Mouse (Mus musculus): ENCODE measurements around the gene Actr1a. TPM values are rescaled to one million over a fixed set of nuclear protein-coding genes. Genes with fewer than 3 reads are reported as not detected.

Gene Actr1a
- polyA plus RNA-seq, 1 experiment: 117 TPM

GRCm38 (mm10) chr19:46397436-46398001, 2.0 kb upstream of the Actr1a start:
- no peaks in the 10 kb centered on the region for H3K27me3 ChIP-seq (ENCODE audit: control insufficient read depth, insufficient read depth, insufficient read length)
- TF ChIP-seq POLR2AphosphoS2 (IDR thresholded peaks at IDR 0.05; ENCODE audit: insufficient read length, low read depth): no peak
- TF ChIP-seq CEBPB (IDR thresholded peaks at IDR 0.05; ENCODE audit: insufficient read depth, poor library complexity, severe bottlenecking): no peak
- TF ChIP-seq SRF (IDR thresholded peaks at IDR 0.05; ENCODE audit: control insufficient read depth, insufficient read length, low read depth): no peak
- no peak for TF ChIP-seq TCF12 (IDR thresholded peaks at IDR 0.05; ENCODE audit: insufficient read depth, poor library complexity, severe bottlenecking)
- no peak for TF ChIP-seq MYOG (IDR thresholded peaks at IDR 0.05; ENCODE audit: control insufficient read depth in 1 of 3, insufficient read depth in 1 of 3, insufficient read length in 2 of 3, low read depth in 2 of 3)
- TF ChIP-seq POLR2A (IDR thresholded peaks at IDR 0.05; ENCODE audit: insufficient read length, low read depth): no peak
- TF ChIP-seq USF1 (IDR thresholded peaks at IDR 0.05; ENCODE audit: low read depth): no peak
- TF ChIP-seq REST (IDR thresholded peaks at IDR 0.05; ENCODE audit: insufficient read depth, insufficient read length): no peak
- no peak for TF ChIP-seq TCF3 (IDR thresholded peaks at IDR 0.05; ENCODE audit: insufficient read length, low read depth)
- TF ChIP-seq E2F4 (IDR thresholded peaks at IDR 0.05; ENCODE audit: insufficient read depth): no peak
- no peak for TF ChIP-seq MYOD1 (IDR thresholded peaks at IDR 0.05; ENCODE audit: control insufficient read depth in 1 of 3, insufficient read length in 2 of 3, low read depth in 2 of 3)
- TF ChIP-seq MAX (IDR thresholded peaks at IDR 0.05; ENCODE audit: low read depth): no peak
- H3K36me3 ChIP-seq (ENCODE audit: control insufficient read depth, insufficient read depth): no peaks in the 10 kb centered on the region
- H3K79me2 ChIP-seq (ENCODE audit: control insufficient read depth, insufficient read depth): peaks cover 59% of the 10 kb centered on the region
- peak overlapping the region; percentile 85 for H3K4me2 ChIP-seq (ENCODE audit: low read depth)
- H3K4me3 ChIP-seq: peak overlapping the region; percentile 76
- H3ac ChIP-seq (ENCODE audit: control insufficient read depth, insufficient read length): peak overlapping the region; percentile 26

- TF ChIP-seq MAX (IDR thresholded peaks at IDR 0.05; ENCODE audit: low read depth) (no peak), POLR2A (IDR thresholded peaks at IDR 0.05; ENCODE audit: insufficient read length, low read depth) (peak; percentile 99), SRF (IDR thresholded peaks at IDR 0.05; ENCODE audit: control insufficient read depth, insufficient read length, low read depth) (peak; percentile 67), POLR2AphosphoS2 (IDR thresholded peaks at IDR 0.05; ENCODE audit: insufficient read length, low read depth) (peak; percentile 83)
- Histone ChIP-seq H3ac (ENCODE audit: control insufficient read depth, insufficient read length) (peak within 1 kb of the TSS; percentile 53), H3K4me2 (ENCODE audit: low read depth) (peak within 1 kb of the TSS; percentile 91), H3K4me3 (peak within 1 kb of the TSS; percentile 76), H3K36me3 (ENCODE audit: control insufficient read depth, insufficient read depth) (no peaks in the 10 kb centered on the region), H3K27me3 (ENCODE audit: control insufficient read depth, insufficient read depth, insufficient read length) (no peaks in the 10 kb centered on the region), H3K79me2 (ENCODE audit: control insufficient read depth, insufficient read depth) (peaks cover 65% of the 10 kb centered on the region)
Measured at GRCm38 (mm10) chr19:46396686-46397435, 1.3 kb upstream of the Actr1a start, which contains the start of gene Sufu. Gene Sufu (plus strand): TSS chr19:46396896.

- peak overlapping the region; percentile 53 for H3ac ChIP-seq (ENCODE audit: control insufficient read depth, insufficient read length)
- no peaks in the 10 kb centered on the region for H3K36me3 ChIP-seq (ENCODE audit: control insufficient read depth, insufficient read depth)
- H3K79me2 ChIP-seq (ENCODE audit: control insufficient read depth, insufficient read depth): peaks cover 73% of the 10 kb centered on the region
- no peak for TF ChIP-seq TCF12 (IDR thresholded peaks at IDR 0.05; ENCODE audit: insufficient read depth, poor library complexity, severe bottlenecking)
- no peak for TF ChIP-seq MYOD1 (IDR thresholded peaks at IDR 0.05; ENCODE audit: control insufficient read depth in 1 of 3, insufficient read length in 2 of 3, low read depth in 2 of 3)
- no peak for TF ChIP-seq MAX (IDR thresholded peaks at IDR 0.05; ENCODE audit: low read depth)
- no peak for TF ChIP-seq CEBPB (IDR thresholded peaks at IDR 0.05; ENCODE audit: insufficient read depth, poor library complexity, severe bottlenecking)
- no peak for TF ChIP-seq REST (IDR thresholded peaks at IDR 0.05; ENCODE audit: insufficient read depth, insufficient read length)
- no peak for TF ChIP-seq TCF3 (IDR thresholded peaks at IDR 0.05; ENCODE audit: insufficient read length, low read depth)
- TF ChIP-seq SRF (IDR thresholded peaks at IDR 0.05; ENCODE audit: control insufficient read depth, insufficient read length, low read depth): no peak
- no peak for TF ChIP-seq E2F4 (IDR thresholded peaks at IDR 0.05; ENCODE audit: insufficient read depth)
- TF ChIP-seq POLR2A (IDR thresholded peaks at IDR 0.05; ENCODE audit: insufficient read length, low read depth): no peak
- TF ChIP-seq POLR2AphosphoS2 (IDR thresholded peaks at IDR 0.05; ENCODE audit: insufficient read length, low read depth): no peak
- no peak for TF ChIP-seq MYOG (IDR thresholded peaks at IDR 0.05; ENCODE audit: control insufficient read depth in 1 of 3, insufficient read depth in 1 of 3, insufficient read length in 2 of 3, low read depth in 2 of 3)
- no peak for TF ChIP-seq USF1 (IDR thresholded peaks at IDR 0.05; ENCODE audit: low read depth)
- H3K4me2 ChIP-seq (ENCODE audit: low read depth): peak overlapping the region; percentile 91
- peak overlapping the region; percentile 76 for H3K4me3 ChIP-seq
- no peaks in the 10 kb centered on the region for H3K27me3 ChIP-seq (ENCODE audit: control insufficient read depth, insufficient read depth, insufficient read length)
Measured at GRCm38 (mm10) chr19:46396109-46396508, 561 bp upstream of the Actr1a start.

- Histone ChIP-seq H3K79me2 (ENCODE audit: control insufficient read depth, insufficient read depth) (peaks cover 78% of the 10 kb centered on the region), H3K36me3 (ENCODE audit: control insufficient read depth, insufficient read depth) (peaks cover 4% of the 10 kb centered on the region), H3K4me2 (ENCODE audit: low read depth) (peak overlapping the region; percentile 95), H3ac (ENCODE audit: control insufficient read depth, insufficient read length) (peak overlapping the region; percentile 53), H3K27me3 (ENCODE audit: control insufficient read depth, insufficient read depth, insufficient read length) (no peaks in the 10 kb centered on the region), H3K4me3 (peak overlapping the region; percentile 76)
- TF ChIP-seq MAX (IDR thresholded peaks at IDR 0.05; ENCODE audit: low read depth): no peak
- TF ChIP-seq MYOD1 (IDR thresholded peaks at IDR 0.05; ENCODE audit: control insufficient read depth in 1 of 3, insufficient read length in 2 of 3, low read depth in 2 of 3): no peak
- no peak for TF ChIP-seq USF1 (IDR thresholded peaks at IDR 0.05; ENCODE audit: low read depth)
- no peak for TF ChIP-seq E2F4 (IDR thresholded peaks at IDR 0.05; ENCODE audit: insufficient read depth)
- TF ChIP-seq POLR2A (IDR thresholded peaks at IDR 0.05; ENCODE audit: insufficient read length, low read depth): no peak
- no peak for TF ChIP-seq TCF3 (IDR thresholded peaks at IDR 0.05; ENCODE audit: insufficient read length, low read depth)
Measured at GRCm38 (mm10) chr19:46394712-46395108, 838 bp downstream of the Actr1a start.
